Mouse (Mus musculus) kidney, adult 2 months (tissue): ENCODE data around the gene Il17rd. TPM values are rescaled to one million over a fixed set of nuclear protein-coding genes. Genes with fewer than 3 reads are reported as not detected.

Source experiments
- DNase-seq: peaks from one replicate; pipeline ENCODE4 v3.0.0; 2021
- H3K27ac ChIP-seq: fragments of 200-500 bp; 2 replicates; pipeline ENCODE4 v1.5.1; 2012; ENCODE audit warnings: low read depth, low read length, control low read depth, inconsistent platforms; ENCODE audit not compliant: insufficient read depth
- H3K27me3 ChIP-seq: fragments of 200-500 bp; replicated peaks from 2 replicates; pipeline ENCODE4 v1.6.1; 2012; ENCODE audit warnings: mild to moderate bottlenecking, moderate library complexity, low read length, inconsistent platforms; ENCODE audit not compliant: control insufficient read depth, insufficient read depth
- H3K36me3 ChIP-seq: fragments of 200-500 bp; 2 replicates; pipeline ENCODE4 v1.6.1; 2012; ENCODE audit warnings: mild to moderate bottlenecking, moderate library complexity, low read length, inconsistent platforms; ENCODE audit not compliant: control insufficient read depth, insufficient read depth
- H3K4me1 ChIP-seq: fragments of 200-500 bp; 2 replicates; pipeline ENCODE4 v1.6.1; 2011; ENCODE audit warnings: low read length; ENCODE audit not compliant: control insufficient read depth, insufficient read depth
- H3K4me3 ChIP-seq: fragments of 200-500 bp; 2 replicates; pipeline ENCODE4 v1.5.1; 2011; ENCODE audit warnings: mild to moderate bottlenecking, low read depth, low read length, control low read depth; ENCODE audit not compliant: insufficient read depth
- CTCF ChIP-seq: fragments of 200-500 bp; conservative IDR thresholded peaks from 2 replicates; pipeline ENCODE4 v1.5.1; 2011; ENCODE audit warnings: low read depth, mild to moderate bottlenecking, control low read depth, low read length, moderate library complexity, mixed read lengths; ENCODE audit not compliant: insufficient read depth, insufficient read length
- POLR2A ChIP-seq: fragments of 200-500 bp; IDR thresholded peaks from one replicate; pipeline ENCODE4 v1.6.1; 2011; ENCODE audit warnings: low read depth, low read length, control low read depth
- WGBS: fragments of 180-500 bp; shearing (Covaris S2); methylation state at CpG from one replicate; pipeline ENCODE4 v1.1.7; 2018; 5-methylcytosine and 5-hydroxymethylcytosine counted together
- polyA plus RNA-seq: library from polyadenylated mRNA; depleted of rRNA; stranded (reverse); fragments of >200 nt; gene quantifications from 2 replicates; pipeline ENCODE4 v1.2.3, GENCODE M21; 2012; rRNA removed

Il17rd gene
- 3.3 and 3.8 TPM in 2 replicates for polyA plus RNA-seq

- H3K36me3 ChIP-seq: no peaks in the 10 kb centered on the region
- DNase-seq: peak; percentile 98
- H3K4me3 ChIP-seq: peak within 1 kb of the TSS; percentile 58
- WGBS: 0% methylated on average over 29 of the region's 29 CpGs
- TF ChIP-seq POLR2A (peak; percentile 50), CTCF (no peak)
- H3K27me3 ChIP-seq: no peaks in the 10 kb centered on the region
- H3K27ac ChIP-seq: no peak within 1 kb of the TSS; the same call in none of the 2 replicates
- peaks cover 21% of the 10 kb centered on the region for H3K4me1 ChIP-seq
These were observed at the start of gene Il17rd for GRCm38 (mm10) chr14:27038783-27039182. Il17rd (plus strand) TSS chr14:27038941.

DNA sequence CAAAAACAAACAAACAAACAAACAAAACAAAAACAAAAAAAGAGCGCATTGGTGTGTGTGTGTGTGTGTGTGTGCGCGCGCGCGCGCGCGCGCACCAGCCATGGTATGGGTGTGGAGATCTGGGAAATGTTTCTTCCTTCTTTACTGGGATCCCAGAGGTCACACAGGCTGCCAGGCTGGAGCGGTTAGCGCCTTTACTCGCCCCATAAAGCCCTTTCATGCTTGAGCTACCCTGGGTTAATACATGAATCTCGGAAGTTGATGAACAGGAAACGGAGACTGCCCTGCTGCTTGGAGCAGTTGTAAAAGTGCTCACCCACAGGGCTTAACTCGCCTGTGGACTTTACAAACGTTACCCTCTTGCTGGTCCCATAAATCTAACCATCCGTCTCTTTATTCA, 47.1 kb upstream of the Il17rd start:
- H3K27me3 ChIP-seq: no peaks in the 10 kb centered on the region
- peaks cover 6% of the 10 kb centered on the region; the same call in 1 of the 2 replicates for H3K4me1 ChIP-seq
- H3K27ac ChIP-seq: no peak overlapping the region
- WGBS: 37% methylated on average over 18 of the region's 18 CpGs
- DNase-seq: peak; percentile 38
- H3K4me3 ChIP-seq: no peak overlapping the region
- no peaks in the 10 kb centered on the region for H3K36me3 ChIP-seq
- TF ChIP-seq CTCF: no peak
- TF ChIP-seq POLR2A: no peak

- TF ChIP-seq POLR2A (no peak), CTCF (no peak)
- Histone ChIP-seq H3K27me3 (no peaks in the 10 kb centered on the region), H3K27ac (no peak overlapping the region), H3K4me3 (no peak overlapping the region), H3K36me3 (no peaks in the 10 kb centered on the region), H3K4me1 (peaks cover 6% of the 10 kb centered on the region; the same call in 1 of the 2 replicates)
- 42% methylated on average over 3 of the region's 3 CpGs for WGBS
- peak; percentile 19 for DNase-seq
These were observed 45.3 kb upstream of the Il17rd start for GRCm38 (mm10) chr14:26993427-26993826.

DNA sequence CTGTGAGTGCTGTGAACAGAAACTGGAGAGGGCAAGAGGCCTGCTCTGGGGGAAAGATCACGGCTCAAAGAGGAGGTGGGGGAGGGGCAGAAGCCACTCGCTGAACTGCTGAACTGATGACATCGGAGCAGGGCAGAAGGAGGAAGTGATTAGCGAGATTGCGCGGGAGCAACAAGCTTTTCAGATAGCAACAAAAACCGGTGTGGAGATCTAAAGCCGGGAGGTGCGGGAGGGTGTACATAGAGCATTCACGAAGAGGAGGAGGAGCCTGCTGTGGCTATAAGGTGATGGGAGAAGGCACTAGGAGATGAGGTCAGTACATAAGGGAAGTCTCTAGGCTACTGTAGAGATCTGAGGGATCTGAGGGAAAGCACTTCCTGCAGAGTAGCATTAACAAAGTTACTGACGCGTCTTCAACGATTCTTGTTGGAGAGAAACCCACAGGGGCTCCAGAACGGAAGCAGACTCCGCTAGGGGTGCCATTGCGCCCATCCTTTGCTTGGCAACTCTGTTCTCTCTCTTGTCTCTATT, 44.5 kb upstream of the Il17rd start, which contains the start of gene Hesx1:
TSS of gene Hesx1 (plus strand) at position 206 of the 531 bp plus-strand sequence.
- no peak for TF ChIP-seq CTCF
- TF ChIP-seq POLR2A: no peak
- Histone ChIP-seq H3K36me3 (no peaks in the 10 kb centered on the region), H3K4me1 (peaks cover 6% of the 10 kb centered on the region; the same call in 1 of the 2 replicates), H3K27ac (no peak within 1 kb of the TSS), H3K27me3 (no peaks in the 10 kb centered on the region), H3K4me3 (peak within 1 kb of the TSS; percentile 38; the same call in 1 of the 2 replicates)
- peak; percentile 57 for DNase-seq
- 10% methylated on average over 16 of the region's 16 CpGs for WGBS

- H3K27me3 ChIP-seq: no peaks in the 10 kb centered on the region
- H3K27ac ChIP-seq: no peak overlapping the region
- no peak for DNase-seq
- no peaks in the 10 kb centered on the region for H3K36me3 ChIP-seq
- no peak for TF ChIP-seq CTCF
- no peak overlapping the region for H3K4me3 ChIP-seq
- H3K4me1 ChIP-seq: peaks cover 6% of the 10 kb centered on the region; the same call in 1 of the 2 replicates
These were observed 42.5 kb upstream of the Il17rd start for GRCm38 (mm10) chr14:26996257-26996656.

DNA sequence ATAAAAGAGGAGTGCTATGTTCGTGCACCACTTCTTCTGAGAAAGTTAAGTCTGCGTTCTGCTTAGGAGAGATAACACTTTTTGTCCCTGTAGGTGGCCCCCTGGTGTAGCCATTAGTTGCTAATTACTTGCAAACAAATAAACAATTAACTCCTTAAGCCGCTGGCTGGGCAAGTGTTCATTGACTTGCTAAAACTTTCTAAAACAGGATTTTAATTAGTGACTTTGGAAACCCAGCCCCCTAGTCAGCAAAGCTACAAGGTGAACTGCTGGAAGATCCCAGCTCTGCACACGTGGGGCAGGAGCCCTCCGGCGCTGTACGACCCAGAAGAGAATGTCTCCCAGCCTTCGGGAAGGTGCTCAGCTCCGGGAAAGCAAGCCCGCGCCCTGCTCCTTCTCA, 38.4 kb upstream of the Il17rd start:
- H3K27ac ChIP-seq: no peak overlapping the region
- H3K27me3 ChIP-seq: no peaks in the 10 kb centered on the region
- WGBS: 9% methylated on average over 11 of the region's 11 CpGs
- no peaks in the 10 kb centered on the region for H3K4me1 ChIP-seq
- no peak for TF ChIP-seq CTCF
- no peak overlapping the region for H3K4me3 ChIP-seq
- peak; percentile 49 for DNase-seq
- H3K36me3 ChIP-seq: no peaks in the 10 kb centered on the region

GRCm38 (mm10) chr14:27004906-27005305, 33.8 kb upstream of the Il17rd start:
- TF ChIP-seq POLR2A (no peak), CTCF (no peak)
- no peak for DNase-seq
- Histone ChIP-seq H3K4me1 (no peaks in the 10 kb centered on the region), H3K4me3 (no peak overlapping the region), H3K27ac (no peak overlapping the region), H3K27me3 (no peaks in the 10 kb centered on the region), H3K36me3 (no peaks in the 10 kb centered on the region)
- WGBS: 54% methylated on average over 7 of the region's 7 CpGs

DNA sequence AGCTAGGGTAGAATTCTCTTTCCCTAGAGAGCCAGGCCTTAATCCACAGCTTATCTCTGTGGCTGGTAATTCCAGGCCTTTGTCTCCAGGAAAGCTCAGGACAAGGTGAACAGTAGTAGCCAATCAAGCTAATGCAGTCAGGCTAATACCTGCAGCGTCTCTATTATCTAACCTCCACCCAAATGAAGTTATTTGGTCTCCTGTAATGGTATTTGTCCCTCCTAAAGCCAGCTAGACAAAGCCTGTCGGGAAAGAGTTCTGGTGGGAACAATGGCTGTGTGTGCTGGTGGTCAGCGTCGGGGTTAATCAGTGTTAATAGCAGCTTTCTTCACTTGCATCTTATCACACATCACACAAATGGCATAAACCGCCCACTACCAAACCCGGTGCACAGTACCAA, 32.8 kb upstream of the Il17rd start:
- Histone ChIP-seq H3K27me3 (no peaks in the 10 kb centered on the region), H3K4me1 (no peaks in the 10 kb centered on the region), H3K27ac (no peak overlapping the region), H3K36me3 (no peaks in the 10 kb centered on the region), H3K4me3 (no peak overlapping the region)
- no peak for DNase-seq
- no peak for TF ChIP-seq CTCF
- TF ChIP-seq POLR2A: no peak
- 65% methylated on average over 6 of the region's 6 CpGs for WGBS
